Mouse (Mus musculus) kidney, postnatal 0 days (tissue): ENCODE measurements around the gene Reep3. TPM values are rescaled to one million over a fixed set of nuclear protein-coding genes. Genes with fewer than 3 reads are reported as not detected.

ENCODE experiments used
- ATAC-seq: fragments of 200-750 bp; cut with Nextera tagmentation; replicated peaks from 2 replicates; pipeline ENCODE4 v1.8.0; 2017; ENCODE audit warnings: low read depth, moderate number of reproducible peaks, moderate TSS enrichment, moderate library complexity; ENCODE audit not compliant: low FRiP score
- DNase-seq: peaks from one replicate; pipeline ENCODE4 v3.0.0-alpha.2; 2016; ENCODE audit warnings: low spot score
- H3K27ac ChIP-seq: fragments of 300-500 bp; sonication (generic); 2 replicates; pipeline ENCODE4 v1.5.1; 2014; ENCODE audit warnings: mild to moderate bottlenecking
- H3K27me3 ChIP-seq: fragments of 300-500 bp; sonication (generic); 2 replicates; pipeline ENCODE4 v1.6.1; 2014; ENCODE audit warnings: low read length, mixed read lengths; ENCODE audit not compliant: insufficient read depth
- H3K36me3 ChIP-seq: fragments of 300-500 bp; sonication (generic); 2 replicates; pipeline ENCODE4 v1.6.1; 2014; ENCODE audit warnings: low read length, mixed read lengths; ENCODE audit not compliant: insufficient read depth
- H3K4me1 ChIP-seq: fragments of 300-500 bp; sonication (generic); replicated peaks from 2 replicates; pipeline ENCODE4 v1.6.1; 2014; ENCODE audit warnings: antibody characterized with exemption, low read length, mixed read lengths; ENCODE audit not compliant: insufficient read depth
- H3K4me2 ChIP-seq: fragments of 300-500 bp; sonication (generic); 2 replicates; pipeline ENCODE4 v1.6.1; 2014; ENCODE audit warnings: mild to moderate bottlenecking, low read length, moderate library complexity, mixed read lengths
- H3K4me3 ChIP-seq: fragments of 300-500 bp; sonication (generic); replicated peaks from 2 replicates; pipeline ENCODE4 v1.5.1; 2014; ENCODE audit warnings: low read depth, low read length
- H3K9ac ChIP-seq: fragments of 300-500 bp; sonication (generic); 2 replicates; pipeline ENCODE4 v1.6.1; 2014; ENCODE audit warnings: low read depth, low read length
- H3K9me3 ChIP-seq: fragments of 300-500 bp; sonication (generic); replicated peaks from 2 replicates; pipeline ENCODE4 v1.6.1; 2016; ENCODE audit warnings: low read length, inconsistent platforms, mixed read lengths
- CTCF ChIP-seq: IDR thresholded peaks from 2 replicates; pipeline ENCODE4 v1.5.1; 2016; ENCODE audit warnings: antibody characterized with exemption, low read depth, mild to moderate bottlenecking, moderate library complexity
- WGBS: fragments of 180-500 bp; shearing (Covaris S2); extraction: QIAGEN DNeasy Blood & Tissue Kit; methylation state at CpG from one replicate; pipeline ENCODE4 v1.1.7; 2014; 5-methylcytosine and 5-hydroxymethylcytosine counted together
- polyA plus RNA-seq: library from polyadenylated mRNA; unstranded; fragments of >200 nt; fragmentation: Nextera tagmentation; extraction: Ambion mirVana; gene quantifications from 2 replicates; pipeline ENCODE4 v1.2.1, GENCODE M21; 2015

Reep3 gene
- polyA plus RNA-seq, 1 experiment from 2014 or later, result 44.7 TPM

DNA sequence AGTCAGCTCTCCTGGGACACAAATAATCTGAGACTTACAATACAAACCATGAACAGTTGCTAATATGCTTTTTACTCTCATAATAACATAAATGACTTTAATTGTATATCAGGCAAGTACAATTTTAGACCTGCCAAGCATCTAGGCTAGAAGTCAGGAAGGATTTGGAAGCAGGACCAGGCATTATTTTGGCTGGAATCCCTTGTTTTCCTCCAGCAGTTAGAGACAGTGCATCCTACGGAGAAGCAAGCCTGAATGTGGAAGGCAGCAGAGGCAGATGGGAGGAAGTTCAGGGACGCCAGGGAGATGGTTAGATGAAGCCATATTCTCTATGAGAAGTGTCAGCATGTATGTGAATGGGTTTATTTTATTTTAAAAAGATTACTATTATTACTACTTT is 79.4 kb downstream of the Reep3 start:
- H3K4me3 ChIP-seq, result no peak overlapping the region
- H3K9me3 ChIP-seq, result no peaks in the 10 kb centered on the region
- no peak for DNase-seq
- no peak overlapping the region for H3K9ac ChIP-seq
- 0 out of 2 replicates have a peak, but pooled peaks cover 15% of the 10 kb centered on the region for H3K36me3 ChIP-seq
- no peaks in the 10 kb centered on the region for H3K27me3 ChIP-seq
- WGBS, result 61% methylated on average over 2 of the region's 2 CpGs
- H3K27ac ChIP-seq, result no peak overlapping the region
- 0 out of 2 replicates have a peak, but pooled peaks cover 5% of the 10 kb centered on the region for H3K4me1 ChIP-seq
- TF ChIP-seq CTCF, result no peak
- ATAC-seq, result no peak
- no peak overlapping the region for H3K4me2 ChIP-seq

DNA sequence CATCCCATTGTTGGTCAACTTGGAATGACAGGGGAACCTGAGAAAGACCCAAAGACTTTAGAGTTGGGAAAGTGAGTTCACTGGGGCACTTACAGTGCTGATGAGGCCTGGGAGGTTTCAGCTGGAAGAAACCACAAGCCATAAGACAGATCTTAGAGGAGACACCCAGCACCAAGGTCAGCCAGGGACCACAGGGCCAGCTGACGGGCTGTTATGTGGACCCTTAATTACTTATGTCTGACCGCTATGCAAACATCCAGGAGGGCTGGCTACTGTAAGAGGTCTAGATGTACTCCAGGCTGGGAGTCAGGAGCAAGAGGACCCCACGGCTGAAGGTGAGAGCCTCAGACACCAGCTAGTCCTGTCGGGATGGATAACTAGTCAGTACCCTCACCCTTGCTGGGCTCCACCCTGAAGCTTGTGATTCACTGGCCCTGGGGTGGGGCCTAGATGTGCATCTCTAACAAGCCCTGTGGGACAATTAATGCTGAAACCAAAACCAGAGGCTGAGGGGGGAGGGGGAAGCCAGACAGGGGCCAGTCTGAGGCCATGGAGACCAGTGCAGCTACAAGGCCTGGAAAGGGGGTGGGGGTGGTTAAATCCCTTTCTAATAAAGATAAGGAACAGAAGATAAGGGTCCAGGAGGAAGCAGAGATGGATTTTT is 80.0 kb downstream of the Reep3 start:
- ATAC-seq, result no peak
- TF ChIP-seq CTCF, result no peak
- no peak overlapping the region for H3K4me3 ChIP-seq
- no peak overlapping the region for H3K9ac ChIP-seq
- 0 out of 2 replicates have a peak, but pooled peaks cover 5% of the 10 kb centered on the region for H3K4me1 ChIP-seq
- H3K36me3 ChIP-seq, result 0 out of 2 replicates have a peak, but pooled peaks cover 15% of the 10 kb centered on the region
- H3K27ac ChIP-seq, result no peak overlapping the region
- H3K9me3 ChIP-seq, result no peaks in the 10 kb centered on the region
- WGBS, result 61% methylated on average over 4 of the region's 4 CpGs
- H3K27me3 ChIP-seq, result no peaks in the 10 kb centered on the region
- DNase-seq, result no peak
- no peak overlapping the region for H3K4me2 ChIP-seq

- Histone ChIP-seq H3K36me3 (0 out of 2 replicates have a peak, but pooled peaks cover 8% of the 10 kb centered on the region), H3K4me2 (no peak overlapping the region), H3K4me3 (no peak overlapping the region), H3K4me1 (0 out of 2 replicates have a peak, but pooled peaks cover 5% of the 10 kb centered on the region), H3K27me3 (no peaks in the 10 kb centered on the region), H3K9me3 (no peaks in the 10 kb centered on the region), H3K9ac (no peak overlapping the region), H3K27ac (no peak overlapping the region)
- ATAC-seq, result no peak
- no peak for DNase-seq
- no peak for TF ChIP-seq CTCF
- 84% methylated on average over 12 of the region's 12 CpGs for WGBS
Measured at GRCm38 (mm10) chr10:67014746-67015145, 82.0 kb downstream of the Reep3 start.

- no peaks in the 10 kb centered on the region for H3K9me3 ChIP-seq
- no peaks in the 10 kb centered on the region for H3K4me1 ChIP-seq
- TF ChIP-seq CTCF, result no peak
- 88% methylated on average over 12 of the region's 12 CpGs for WGBS
- 0 out of 2 replicates have a peak, but pooled peaks cover 8% of the 10 kb centered on the region for H3K36me3 ChIP-seq
- ATAC-seq, result no peak
- H3K4me3 ChIP-seq, result no peak overlapping the region
- H3K27ac ChIP-seq, result no peak overlapping the region
- DNase-seq, result no peak
- H3K4me2 ChIP-seq, result no peak overlapping the region
- H3K9ac ChIP-seq, result no peak overlapping the region
- no peaks in the 10 kb centered on the region for H3K27me3 ChIP-seq
Measured at GRCm38 (mm10) chr10:67010521-67010920, 86.2 kb downstream of the Reep3 start.

DNA sequence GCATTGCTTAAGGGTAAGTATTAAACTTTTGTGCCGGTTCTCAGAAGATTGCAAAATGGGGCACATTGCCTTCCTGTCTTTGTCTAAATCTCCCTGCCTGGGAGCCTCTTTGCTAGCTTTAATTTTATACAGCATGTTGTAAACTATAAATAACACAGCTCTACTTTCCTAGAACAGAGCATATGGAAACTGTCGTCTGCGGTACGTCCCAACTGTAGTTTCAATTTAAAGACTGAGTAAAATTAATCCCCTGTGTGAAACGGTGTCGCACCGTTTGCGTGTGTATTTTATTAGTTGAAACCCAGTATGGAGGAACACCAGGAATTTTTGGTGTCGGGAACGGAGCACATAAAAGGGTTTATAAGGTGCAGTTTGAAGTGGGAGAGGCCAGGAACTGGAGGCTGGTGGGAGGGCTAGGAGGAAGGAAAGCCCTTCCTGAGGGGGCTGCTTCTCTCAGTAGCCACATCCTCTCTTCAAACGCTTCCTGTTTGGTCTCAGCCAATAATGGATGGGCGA is 92.2 kb downstream of the Reep3 start:
- Histone ChIP-seq H3K27me3 (no peaks in the 10 kb centered on the region), H3K9ac (peak overlapping the region; percentile 52; the same call in 1 of the 2 replicates), H3K4me3 (peak overlapping the region; percentile 33), H3K9me3 (no peaks in the 10 kb centered on the region), H3K4me2 (peak overlapping the region; percentile 70), H3K36me3 (no peaks in the 10 kb centered on the region), H3K27ac (peak overlapping the region; percentile 92), H3K4me1 (peaks cover 11% of the 10 kb centered on the region)
- peak; percentile 90 for DNase-seq
- TF ChIP-seq CTCF, result no peak
- 2% methylated on average over 12 of the region's 12 CpGs for WGBS
- ATAC-seq, result peak; percentile 0; the same call in 1 of the 2 replicates

DNA sequence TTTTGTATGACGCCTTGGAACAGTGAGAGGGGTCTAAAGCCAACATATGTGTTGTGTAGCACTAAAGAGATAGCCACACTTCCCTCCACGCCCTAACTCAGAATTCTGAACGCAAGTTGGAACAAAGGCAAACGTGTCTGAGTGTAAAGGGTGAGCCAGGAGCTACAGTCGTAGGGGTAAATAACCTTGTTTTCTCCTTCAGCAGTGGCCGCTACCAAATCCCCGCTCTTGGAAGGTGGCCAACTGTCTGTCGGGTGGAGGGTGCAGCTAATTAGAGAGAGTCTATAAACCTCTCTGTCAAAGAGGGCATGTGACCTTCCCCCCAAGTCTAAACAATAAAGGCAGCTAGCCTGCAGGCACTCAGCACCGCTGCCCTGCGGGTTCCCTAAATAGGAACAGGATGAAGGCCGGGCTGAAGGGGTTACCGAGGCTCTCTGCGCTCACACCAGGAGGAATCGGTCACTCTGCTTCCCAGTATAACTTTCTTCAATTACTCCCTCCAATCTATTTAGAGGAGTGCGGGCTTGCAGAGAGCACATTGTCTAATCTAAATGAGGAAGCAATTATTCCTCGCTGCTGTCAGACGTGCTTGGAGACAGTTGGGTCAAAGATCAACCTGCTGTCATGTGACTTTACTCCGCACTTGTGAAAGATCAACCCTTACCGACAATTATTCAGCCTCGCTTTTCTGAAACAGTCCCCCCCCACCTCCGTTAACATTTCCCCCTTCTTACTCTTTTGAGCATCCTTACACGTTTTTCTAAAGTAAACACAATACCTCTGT is 92.8 kb downstream of the Reep3 start:
- no peaks in the 10 kb centered on the region for H3K9me3 ChIP-seq
- WGBS, result 1% methylated on average over 22 of the region's 22 CpGs
- peak overlapping the region; percentile 92 for H3K27ac ChIP-seq
- no peaks in the 10 kb centered on the region for H3K36me3 ChIP-seq
- peak overlapping the region; percentile 70 for H3K4me2 ChIP-seq
- peak overlapping the region; percentile 52 for H3K9ac ChIP-seq
- peak overlapping the region; percentile 33 for H3K4me3 ChIP-seq
- peaks cover 11% of the 10 kb centered on the region for H3K4me1 ChIP-seq
- no peak for TF ChIP-seq CTCF
- no peaks in the 10 kb centered on the region for H3K27me3 ChIP-seq
- ATAC-seq (peak; percentile 61), DNase-seq (peak; percentile 92)
